Mouse (Mus musculus) thymus, postnatal 10 days (tissue): ENCODE measurements around the gene Fam57b.

Source experiments
- DNase-seq, 2 experiments: peaks; one replicate each; pipeline ENCODE4 v3.0.0; 2021; ENCODE audit warnings: low spot score in 2 of 2

The Fam57b gene

GRCm38 (mm10) chr7:126825952-126826351 is 28.5 kb downstream of the Fam57b start:
- DNase-seq: no peak

DNA sequence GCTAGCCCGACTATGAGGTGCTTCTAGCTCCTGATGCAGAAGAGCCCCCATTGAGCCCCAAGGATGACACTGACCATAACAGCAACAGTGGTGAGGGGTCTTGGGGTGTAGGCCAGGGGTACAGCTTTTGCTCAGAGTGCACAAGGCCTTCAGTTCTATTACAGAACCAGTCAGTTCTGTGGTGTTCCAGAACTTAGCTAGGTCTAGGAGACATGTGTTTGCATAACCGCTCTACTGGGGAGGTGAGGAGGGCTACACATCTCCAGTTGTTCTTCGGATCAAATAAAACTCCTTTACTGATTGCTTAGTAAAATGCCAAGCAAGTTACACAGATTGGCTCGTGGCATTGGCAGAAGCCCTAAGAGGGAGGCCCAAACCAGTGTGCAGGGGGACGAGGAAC is 34.1 kb downstream of the Fam57b start, which contains the start of gene 4930451I11Rik:
4930451I11Rik (minus strand) TSS at position 101 of the 400 bp plus-strand sequence.
- DNase-seq: no peak

- peak; percentile 74 to 86 for DNase-seq
These were observed 34.6 kb downstream of the Fam57b start for GRCm38 (mm10) chr7:126832036-126832598.

GRCm38 (mm10) chr7:126833294-126833693 is 35.8 kb downstream of the Fam57b start:
- DNase-seq: no peak

DNA sequence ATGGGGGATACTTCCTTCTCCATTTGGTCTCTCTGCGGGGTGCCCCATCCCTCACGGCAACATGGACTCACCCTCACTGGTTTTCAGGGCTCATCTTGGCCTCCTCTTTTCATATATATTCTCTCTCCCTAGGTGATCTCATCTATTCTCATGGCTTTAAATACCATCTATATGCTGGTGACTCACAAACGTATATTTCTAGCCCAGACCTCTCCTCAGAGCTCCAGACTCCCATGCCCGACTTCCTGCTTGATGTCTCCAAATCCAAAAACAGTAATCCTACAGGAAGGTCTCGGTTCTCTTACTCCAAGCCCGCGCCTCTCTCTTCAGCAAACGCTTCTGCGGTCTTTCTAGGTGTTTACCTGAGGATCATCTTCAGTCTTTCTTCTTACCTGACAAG is 45.8 kb downstream of the Fam57b start:
- no peak for DNase-seq

DNA sequence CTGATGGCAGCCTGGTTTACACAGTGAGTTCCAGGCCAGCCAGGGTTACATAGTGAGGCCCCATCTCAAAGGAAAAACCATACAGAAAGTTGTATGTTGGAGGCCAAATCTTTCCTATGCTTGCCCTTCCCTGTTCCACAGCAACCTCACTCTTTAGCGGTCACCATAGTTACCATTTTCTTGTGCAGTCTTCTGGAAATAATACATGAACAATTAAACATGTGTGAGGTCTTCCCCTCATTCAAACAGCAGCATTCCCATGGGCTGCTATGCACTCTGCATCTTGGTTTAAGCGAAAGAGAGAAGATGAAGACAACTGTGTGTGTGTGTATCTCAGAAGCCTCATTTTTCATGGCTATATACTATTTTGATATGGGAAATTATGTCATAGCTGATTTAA is 48.0 kb downstream of the Fam57b start:
- no peak for DNase-seq

DNA sequence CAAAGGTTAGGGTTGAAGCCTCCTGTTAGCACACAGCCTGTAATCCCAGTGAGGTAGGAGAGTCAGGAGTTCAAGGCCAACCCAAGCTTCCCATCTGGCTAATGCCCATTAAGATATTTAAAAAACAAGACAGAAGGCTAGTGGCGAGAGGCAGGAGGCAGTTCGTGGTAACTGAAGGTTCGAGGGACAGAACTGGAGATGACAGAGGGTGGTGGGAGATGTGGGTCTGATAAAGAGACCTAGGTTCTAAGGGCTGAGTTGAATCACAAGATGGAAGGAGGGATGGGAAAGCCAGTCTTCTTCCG is 49.6 kb downstream of the Fam57b start, which contains the start of gene Doc2a:
Doc2a (plus strand) TSS at position 301 of the 305 bp plus-strand sequence.
- DNase-seq: no peak

- no peak for DNase-seq
These were observed 50.2 kb downstream of the Fam57b start for GRCm38 (mm10) chr7:126847421-126848398.

- DNase-seq: no peak
These were observed 51.3 kb downstream of the Fam57b start for GRCm38 (mm10) chr7:126848794-126849193.

GRCm38 (mm10) chr7:126850161-126850560 is 52.7 kb downstream of the Fam57b start:
- no peak for DNase-seq

- no peak for DNase-seq
These were observed 53.7 kb downstream of the Fam57b start for GRCm38 (mm10) chr7:126851192-126851591.

- DNase-seq: no peak
These were observed 56.0 kb downstream of the Fam57b start for GRCm38 (mm10) chr7:126853454-126853853.

- DNase-seq: no peak
These were observed 58.2 kb downstream of the Fam57b start for GRCm38 (mm10) chr7:126855641-126856040.

- peak; percentile 52 to 56 for DNase-seq
These were observed 59.4 kb downstream of the Fam57b start for GRCm38 (mm10) chr7:126856741-126857420.

DNA sequence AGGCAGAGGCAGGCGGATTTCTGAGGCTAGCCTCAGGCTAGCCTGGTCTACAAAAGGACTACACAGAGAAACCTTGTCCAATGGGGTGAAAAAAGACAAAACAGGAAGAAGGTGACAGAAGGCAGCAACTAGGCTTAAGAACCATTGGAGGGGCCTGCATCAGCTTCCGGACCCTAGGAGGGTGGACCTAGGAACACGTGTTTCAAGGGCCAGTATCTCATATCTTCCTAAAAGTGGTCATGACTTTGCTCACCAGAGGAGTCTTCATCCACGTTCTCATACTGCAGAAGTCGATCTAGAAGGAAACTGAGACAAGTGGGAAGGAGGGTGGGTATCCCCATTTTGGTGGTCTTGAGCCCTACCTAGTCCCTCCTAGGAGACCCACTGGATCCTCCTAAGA is 63.5 kb downstream of the Fam57b start:
- DNase-seq: no peak

DNA sequence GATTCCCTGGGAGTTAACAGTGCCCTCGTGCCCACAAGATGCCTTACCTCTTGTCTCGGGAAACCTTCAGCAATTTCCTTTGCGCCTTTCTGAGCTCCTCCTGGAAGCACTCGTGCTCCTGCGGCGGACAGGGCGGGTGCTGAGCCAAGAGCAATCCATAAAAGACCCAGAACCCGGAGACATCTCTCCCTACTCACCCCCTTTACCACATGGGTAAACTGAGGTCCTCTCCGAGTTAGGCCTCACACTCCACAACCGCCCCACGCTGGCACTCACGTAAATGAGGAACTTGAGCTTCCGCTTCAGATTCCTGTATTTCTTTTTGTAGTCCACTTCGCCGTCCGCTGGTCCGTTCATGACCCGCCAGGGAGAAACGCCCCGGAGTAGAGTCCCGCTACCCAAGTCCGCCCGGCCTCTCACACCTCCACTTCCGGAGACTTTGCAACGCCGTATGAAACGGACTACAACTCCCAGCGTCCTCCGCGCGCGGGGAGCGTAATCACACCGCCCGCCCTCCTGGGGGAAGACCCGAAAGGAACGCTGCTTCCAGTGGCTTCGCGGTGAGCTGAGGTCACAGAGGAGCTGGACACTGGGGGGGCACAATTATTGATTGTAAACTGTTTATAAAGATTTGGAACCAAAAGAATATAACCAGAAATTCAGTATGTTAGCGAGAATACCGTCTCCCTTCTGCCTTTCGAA is 64.1 kb downstream of the Fam57b start, which contains the start of gene Hirip3:
Hirip3 (plus strand) TSS at position 544 of the 702 bp plus-strand sequence.
- peak; percentile 87 to 89 for DNase-seq

DNA sequence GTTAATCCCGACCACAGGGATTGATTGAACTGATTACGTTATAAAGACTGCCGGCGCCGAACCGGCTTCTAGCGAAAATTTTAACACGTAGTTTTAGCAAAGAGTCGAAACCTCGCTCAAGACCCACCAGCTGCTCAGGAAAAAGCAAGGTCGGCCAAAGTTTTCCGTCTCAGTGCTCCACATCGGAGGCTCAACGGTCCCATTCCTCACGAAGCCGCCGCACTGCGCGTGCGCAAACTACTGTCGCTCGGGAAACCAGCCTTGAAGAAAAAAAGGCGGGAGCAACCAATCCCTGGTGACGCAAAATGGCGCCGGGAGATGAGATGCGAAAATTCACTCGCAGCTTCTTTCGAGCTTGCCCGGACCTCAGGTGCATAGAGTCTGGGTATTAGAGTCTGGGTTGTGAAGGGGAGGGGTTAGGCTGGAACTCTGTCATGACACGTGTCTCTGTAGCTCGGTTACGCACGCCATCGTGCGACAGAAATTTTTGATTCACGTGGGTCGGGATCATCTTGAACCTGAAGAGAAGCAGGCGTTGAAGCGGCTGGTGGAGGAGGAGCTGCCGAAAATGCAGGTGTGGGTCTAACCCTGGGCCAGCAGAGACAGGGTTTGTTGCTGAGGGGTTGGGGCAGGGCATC is 64.8 kb downstream of the Fam57b start, which contains the start of gene Ino80e:
Ino80e (minus strand) TSS at position 231 of the 638 bp plus-strand sequence.
- peak; percentile 87 to 91 for DNase-seq

DNA sequence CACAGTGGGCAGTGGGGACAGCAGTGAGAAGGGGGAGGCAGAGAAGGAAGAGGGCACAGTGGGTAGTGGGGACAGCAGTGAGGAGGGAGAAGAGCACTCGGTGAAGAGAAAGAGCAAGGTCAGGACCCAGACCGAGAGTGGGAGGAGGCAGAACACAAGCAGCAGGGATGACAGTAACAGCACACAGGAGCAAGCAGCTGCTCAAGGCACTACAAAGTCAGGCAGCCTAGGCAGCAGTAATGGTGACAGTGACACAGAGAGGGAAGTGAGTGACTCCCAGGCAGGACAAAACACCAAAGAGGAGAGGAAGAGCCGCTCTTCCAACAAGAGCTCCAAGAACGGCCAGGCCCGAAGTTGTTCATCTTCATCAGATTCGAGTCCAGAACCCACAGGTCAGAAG is 66.3 kb downstream of the Fam57b start:
- DNase-seq: no peak

DNA sequence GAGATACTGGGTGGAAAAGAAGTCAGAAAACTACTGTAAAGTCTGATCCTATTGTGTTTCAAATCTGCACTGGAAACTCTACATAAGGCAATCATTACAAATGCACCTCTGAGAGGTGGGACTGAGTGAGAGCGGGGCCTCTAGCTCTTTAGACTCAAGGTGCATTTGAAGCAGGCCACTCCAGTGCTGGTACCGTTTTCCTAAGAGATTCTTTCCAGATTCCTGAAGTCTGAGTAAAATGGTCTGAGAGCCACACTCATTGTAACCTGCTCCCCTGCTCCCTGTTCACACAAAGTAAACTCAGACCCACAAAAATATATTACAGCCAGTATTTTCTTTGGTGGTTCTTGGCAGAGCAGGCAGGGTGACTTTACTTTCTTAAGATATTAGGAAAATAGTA is 70.1 kb downstream of the Fam57b start:
- no peak for DNase-seq

- DNase-seq: no peak
These were observed 70.5 kb downstream of the Fam57b start for GRCm38 (mm10) chr7:126868003-126868402.
